Mouse (Mus musculus): ENCODE measurements around the gene Mlec. TPM values are rescaled to one million over a fixed set of nuclear protein-coding genes. Genes with fewer than 3 reads are reported as not detected.

The Mlec gene
- polyA plus RNA-seq, 1 experiment from 2014 or later, result 56.4 TPM

GRCm38 (mm10) chr5:115192828-115193195 lies 34.8 kb upstream of the Mlec start:
- Histone ChIP-seq H3K4me2 (ENCODE audit: low read depth, low read length, severe bottlenecking) (peak overlapping the region; percentile 100), H3K4me1 (replicated peaks; ENCODE audit: control insufficient read depth, insufficient read depth, low read length) (peaks cover 15% of the 10 kb centered on the region), H3K9ac (ENCODE audit: low read length) (peak overlapping the region; percentile 63; the same call in 1 of the 2 replicates), H3K27ac (ENCODE audit: low read depth, low read length) (no peak overlapping the region), H3K36me3 (ENCODE audit: control insufficient read depth, insufficient read depth, low read length) (no peaks in the 10 kb centered on the region), H3K27me3 (ENCODE audit: control insufficient read depth, insufficient read depth, low read length) (peaks cover 53% of the 10 kb centered on the region), H3K9me3 (ENCODE audit: control insufficient read depth, low read length) (no peaks in the 10 kb centered on the region), H3K4me3 (ENCODE audit: low read depth, low read length) (peak overlapping the region; percentile 64)
- ATAC-seq (replicated peaks; ENCODE audit: low FRiP score), result no peak
- WGBS, result 8% methylated on average over 7 of the region's 7 CpGs
- no peak for DNase-seq (ENCODE audit: low spot score)

- ATAC-seq (replicated peaks; ENCODE audit: low FRiP score) (no peak), DNase-seq (ENCODE audit: low spot score) (peak; percentile 72)
- Histone ChIP-seq H3K9ac (ENCODE audit: low read length) (no peak overlapping the region), H3K27ac (ENCODE audit: low read depth, low read length) (no peak overlapping the region), H3K36me3 (ENCODE audit: control insufficient read depth, insufficient read depth, low read length) (no peaks in the 10 kb centered on the region), H3K4me3 (ENCODE audit: low read depth, low read length) (no peak overlapping the region), H3K9me3 (ENCODE audit: control insufficient read depth, low read length) (no peaks in the 10 kb centered on the region), H3K27me3 (ENCODE audit: control insufficient read depth, insufficient read depth, low read length) (peaks cover 53% of the 10 kb centered on the region), H3K4me2 (ENCODE audit: low read depth, low read length, severe bottlenecking) (0 out of 2 replicates have a peak overlapping the region, but pooled peaks have one; percentile 24), H3K4me1 (replicated peaks; ENCODE audit: control insufficient read depth, insufficient read depth, low read length) (peaks cover 21% of the 10 kb centered on the region)
- WGBS, result 8% methylated on average over 29 of the region's 29 CpGs
These were observed 34.2 kb upstream of the Mlec start for GRCm38 (mm10) chr5:115191880-115192827.

- Histone ChIP-seq H3K4me1 (replicated peaks; ENCODE audit: control insufficient read depth, insufficient read depth, low read length) (peaks cover 21% of the 10 kb centered on the region), H3K36me3 (ENCODE audit: control insufficient read depth, insufficient read depth, low read length) (no peaks in the 10 kb centered on the region), H3K27ac (ENCODE audit: low read depth, low read length) (no peak overlapping the region), H3K9ac (ENCODE audit: low read length) (no peak overlapping the region), H3K4me3 (ENCODE audit: low read depth, low read length) (no peak overlapping the region), H3K4me2 (ENCODE audit: low read depth, low read length, severe bottlenecking) (no peak overlapping the region), H3K9me3 (ENCODE audit: control insufficient read depth, low read length) (no peaks in the 10 kb centered on the region), H3K27me3 (ENCODE audit: control insufficient read depth, insufficient read depth, low read length) (peaks cover 53% of the 10 kb centered on the region)
- WGBS, result 82% methylated on average over 12 of the region's 12 CpGs
- ATAC-seq (replicated peaks; ENCODE audit: low FRiP score), result no peak
- DNase-seq (ENCODE audit: low spot score), result no peak
These were observed 32.1 kb upstream of the Mlec start for GRCm38 (mm10) chr5:115190081-115190480.

- 51% methylated on average over 5 of the region's 5 CpGs for WGBS
- no peak overlapping the region for H3K9ac ChIP-seq (ENCODE audit: low read length)
- ATAC-seq (replicated peaks; ENCODE audit: low FRiP score), result no peak
- peaks cover 17% of the 10 kb centered on the region for H3K4me1 ChIP-seq (replicated peaks; ENCODE audit: control insufficient read depth, insufficient read depth, low read length)
- H3K27ac ChIP-seq (ENCODE audit: low read depth, low read length), result no peak overlapping the region
- peak; percentile 66 for DNase-seq (ENCODE audit: low spot score)
- H3K4me2 ChIP-seq (ENCODE audit: low read depth, low read length, severe bottlenecking), result no peak overlapping the region
- no peak overlapping the region for H3K4me3 ChIP-seq (ENCODE audit: low read depth, low read length)
- H3K9me3 ChIP-seq (ENCODE audit: control insufficient read depth, low read length), result no peaks in the 10 kb centered on the region
- H3K27me3 ChIP-seq (ENCODE audit: control insufficient read depth, insufficient read depth, low read length), result peaks cover 43% of the 10 kb centered on the region
- H3K36me3 ChIP-seq (ENCODE audit: control insufficient read depth, insufficient read depth, low read length), result no peaks in the 10 kb centered on the region
These were observed 30.8 kb upstream of the Mlec start for GRCm38 (mm10) chr5:115188824-115189223.

GRCm38 (mm10) chr5:115187188-115188131 lies 29.5 kb upstream of the Mlec start:
- Histone ChIP-seq H3K4me1 (replicated peaks; ENCODE audit: control insufficient read depth, insufficient read depth, low read length) (peaks cover 9% of the 10 kb centered on the region; the same call in 1 of the 2 replicates), H3K9ac (ENCODE audit: low read length) (no peak overlapping the region)

GRCm38 (mm10) chr5:115186371-115187073 lies 28.5 kb upstream of the Mlec start:
- Histone ChIP-seq H3K4me1 (replicated peaks; ENCODE audit: control insufficient read depth, insufficient read depth, low read length) (peaks cover 6% of the 10 kb centered on the region; the same call in 1 of the 2 replicates), H3K9ac (ENCODE audit: low read length) (no peak overlapping the region), H3K27me3 (ENCODE audit: control insufficient read depth, insufficient read depth, low read length) (peaks cover 20% of the 10 kb centered on the region), H3K36me3 (ENCODE audit: control insufficient read depth, insufficient read depth, low read length) (no peaks in the 10 kb centered on the region), H3K27ac (ENCODE audit: low read depth, low read length) (no peak overlapping the region), H3K9me3 (ENCODE audit: control insufficient read depth, low read length) (no peaks in the 10 kb centered on the region), H3K4me2 (ENCODE audit: low read depth, low read length, severe bottlenecking) (peak overlapping the region; percentile 13; the same call in 1 of the 2 replicates), H3K4me3 (ENCODE audit: low read depth, low read length) (no peak overlapping the region)
- ATAC-seq (replicated peaks; ENCODE audit: low FRiP score) (0 out of 2 replicates have a peak, but pooled peaks have one; percentile 18), DNase-seq (ENCODE audit: low spot score) (peak; percentile 61)
- 44% methylated on average over 17 of the region's 17 CpGs for WGBS

More at GRCm38 (mm10) chr5:115187188-115188131, 29.5 kb upstream of the Mlec start:
- peak; percentile 71 for ATAC-seq (replicated peaks; ENCODE audit: low FRiP score)
- Histone ChIP-seq H3K9me3 (ENCODE audit: control insufficient read depth, low read length) (no peaks in the 10 kb centered on the region), H3K36me3 (ENCODE audit: control insufficient read depth, insufficient read depth, low read length) (no peaks in the 10 kb centered on the region), H3K27ac (ENCODE audit: low read depth, low read length) (no peak overlapping the region), H3K27me3 (ENCODE audit: control insufficient read depth, insufficient read depth, low read length) (peaks cover 29% of the 10 kb centered on the region), H3K4me2 (ENCODE audit: low read depth, low read length, severe bottlenecking) (peak overlapping the region; percentile 13; the same call in 1 of the 2 replicates), H3K4me3 (ENCODE audit: low read depth, low read length) (no peak overlapping the region)
- WGBS, result 18% methylated on average over 26 of the region's 26 CpGs
- peak; percentile 95 for DNase-seq (ENCODE audit: low spot score)

- peak overlapping the region; percentile 21; the same call in 1 of the 2 replicates for H3K4me2 ChIP-seq (ENCODE audit: low read depth, low read length, severe bottlenecking)
- no peak overlapping the region for H3K27ac ChIP-seq (ENCODE audit: low read depth, low read length)
- no peaks in the 10 kb centered on the region for H3K9me3 ChIP-seq (ENCODE audit: control insufficient read depth, low read length)
- H3K4me3 ChIP-seq (ENCODE audit: low read depth, low read length), result no peak overlapping the region
- no peaks in the 10 kb centered on the region for H3K36me3 ChIP-seq (ENCODE audit: control insufficient read depth, insufficient read depth, low read length)
- H3K27me3 ChIP-seq (ENCODE audit: control insufficient read depth, insufficient read depth, low read length), result peaks cover 3% of the 10 kb centered on the region; the same call in 1 of the 2 replicates
- WGBS, result 19% methylated on average over 15 of the region's 15 CpGs
- ATAC-seq (replicated peaks; ENCODE audit: low FRiP score) (no peak), DNase-seq (ENCODE audit: low spot score) (no peak)
- H3K9ac ChIP-seq (ENCODE audit: low read length), result peak overlapping the region; percentile 35; the same call in 1 of the 2 replicates
- H3K4me1 ChIP-seq (replicated peaks; ENCODE audit: control insufficient read depth, insufficient read depth, low read length), result peaks cover 6% of the 10 kb centered on the region; the same call in 1 of the 2 replicates
These were observed 26.7 kb upstream of the Mlec start for GRCm38 (mm10) chr5:115184726-115185125.

Measured in forebrain, embryonic 11.5 days (tissue).